Mouse (Mus musculus) Patski (cell line): ENCODE data around the gene Tmem50a. TPM values are rescaled to one million over a fixed set of nuclear protein-coding genes. Genes with fewer than 3 reads are reported as not detected.

Experiments used
- ATAC-seq: fragments of 100-300 bp; one replicate; pipeline ENCODE4 v1.8.0; 2021
- CTCF ChIA-PET: fragments of 350-600 bp; sonication (Branson Sonifier 250); formaldehyde crosslinking; loops from one replicate; lab custom pipeline; 2022; ENCODE audit warnings: inconsistent platforms; lab: Charles Lee
- POLR2A ChIA-PET: fragments of 350-600 bp; sonication (Branson Sonifier 250); formaldehyde crosslinking; loops from one replicate; lab custom pipeline; 2022; ENCODE audit warnings: antibody characterized with exemption, inconsistent platforms; lab: Charles Lee
- DNase-seq: peaks from one replicate; pipeline ENCODE4 v3.0.0-alpha.2; 2011; ENCODE audit warnings: low read depth, low spot score
- H3K27me3 ChIP-seq: fragments of 371-371 bp; one replicate; pipeline ENCODE4 v1.5.1; 2021
- CTCF ChIP-seq: fragments of 100-300 bp; IDR thresholded peaks from one replicate; pipeline ENCODE4 v1.5.1; 2021
- in situ Hi-C: fragments of 300-500 bp; cut with MboI; formaldehyde crosslinking; loops from 3 replicates; pipeline ENCODE4 v1.11.1; 2018; ENCODE audit warnings: low pct_unique_long_range_greater_than_20kb, mixed read lengths
- polyA plus RNA-seq: library from polyadenylated mRNA; unstranded; gene quantifications from one replicate; pipeline ENCODE4 v1.2.3, GENCODE M21; 2021

Gene Tmem50a
- polyA plus RNA-seq, 1 experiment from 2014 or later = 98.5 TPM

DNA sequence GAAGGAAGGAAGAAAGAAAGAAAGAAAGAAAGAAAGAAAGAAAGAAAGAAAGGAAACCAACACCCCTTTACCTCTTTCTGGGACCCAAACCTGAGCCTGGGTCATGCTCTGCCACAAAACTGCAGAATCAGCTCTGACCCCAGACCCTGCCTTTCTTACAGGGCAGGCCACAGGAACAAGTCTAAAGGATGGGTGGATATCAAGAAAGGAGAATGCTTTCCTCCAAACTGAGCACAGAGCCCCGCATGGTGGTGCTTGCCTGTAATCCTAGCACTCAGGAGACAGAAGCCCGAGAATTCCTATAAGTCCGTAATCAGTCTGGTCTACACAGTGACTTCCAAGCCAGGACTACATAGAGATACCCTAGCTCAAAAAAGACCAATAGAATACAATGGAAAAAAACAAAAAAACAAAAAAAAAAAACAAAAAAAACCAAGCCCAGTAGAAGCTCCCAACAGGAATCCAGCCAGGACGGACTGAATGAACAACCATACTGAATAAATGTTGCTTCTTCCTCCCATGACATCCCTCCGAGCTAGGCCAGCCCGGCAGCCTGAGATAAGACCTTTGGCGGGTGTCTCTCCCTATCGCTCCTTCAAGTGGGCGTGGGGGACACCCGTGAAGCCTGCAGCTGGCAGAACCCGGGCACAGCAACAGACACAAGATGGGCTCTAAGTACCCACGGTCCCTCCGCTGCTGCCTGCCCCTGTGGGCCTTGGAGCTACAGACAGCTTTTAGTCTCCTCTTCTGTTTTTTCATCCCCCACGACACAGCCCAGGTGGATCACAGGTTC lies 50.7 kb downstream of the Tmem50a start, which contains the start of gene Rhd:
Rhd (plus strand) TSS at position 600 of the 793 bp plus-strand sequence.
- CTCF ChIA-PET = no interaction called here
- DNase-seq (no peak), ATAC-seq (no peak)
- in situ Hi-C loops = no loop called here
- no peak for TF ChIP-seq CTCF
- POLR2A ChIA-PET = no interaction called here
- no peaks in the 10 kb centered on the region for H3K27me3 ChIP-seq

DNA sequence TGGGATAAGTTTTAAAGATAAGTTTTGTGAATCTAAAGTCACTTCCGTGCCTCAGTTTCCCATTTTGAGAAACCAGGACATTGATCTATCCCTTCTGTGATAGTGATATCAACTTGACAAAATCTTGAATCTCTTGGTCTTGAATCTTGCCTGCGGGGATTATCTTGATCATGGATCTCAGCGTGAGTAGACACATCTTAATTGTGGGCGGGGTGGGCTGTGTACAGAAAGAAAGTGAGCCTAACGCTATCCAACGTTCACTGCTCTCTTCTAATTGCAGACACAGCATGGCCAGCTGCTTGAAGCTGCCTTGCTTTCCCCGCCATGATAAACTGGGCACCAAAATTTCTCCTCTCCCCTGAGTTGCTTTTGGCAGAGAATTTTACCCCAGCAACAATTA lies 51.8 kb downstream of the Tmem50a start:
- in situ Hi-C loops = no loop called here
- no peak for TF ChIP-seq CTCF
- H3K27me3 ChIP-seq = no peaks in the 10 kb centered on the region
- no peak for DNase-seq
- CTCF ChIA-PET = no interaction called here
- no peak for ATAC-seq
- POLR2A ChIA-PET = no interaction called here

DNA sequence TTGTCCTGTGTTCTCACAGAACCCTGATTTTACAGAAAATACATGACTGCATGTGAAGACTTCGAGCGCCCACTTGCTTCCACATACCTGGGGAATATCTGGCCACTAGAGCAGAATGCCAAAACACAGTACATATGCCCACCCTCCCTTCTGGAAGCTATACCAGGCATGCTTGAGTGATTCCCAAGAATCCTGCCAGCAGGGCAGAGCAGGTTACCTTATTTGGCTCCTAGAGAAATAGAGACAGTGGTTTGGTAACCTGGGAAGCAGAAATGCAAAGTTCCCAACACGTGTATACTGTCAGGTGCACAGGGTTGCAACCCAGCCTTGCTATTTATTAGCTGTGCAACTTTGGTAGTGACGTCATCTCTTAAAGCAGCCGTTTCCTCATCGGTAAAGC lies 52.9 kb downstream of the Tmem50a start:
- CTCF ChIA-PET = no interaction called here
- H3K27me3 ChIP-seq = no peaks in the 10 kb centered on the region
- no peak for TF ChIP-seq CTCF
- DNase-seq (no peak), ATAC-seq (no peak)
- POLR2A ChIA-PET = no interaction called here
- in situ Hi-C loops = no loop called here

DNA sequence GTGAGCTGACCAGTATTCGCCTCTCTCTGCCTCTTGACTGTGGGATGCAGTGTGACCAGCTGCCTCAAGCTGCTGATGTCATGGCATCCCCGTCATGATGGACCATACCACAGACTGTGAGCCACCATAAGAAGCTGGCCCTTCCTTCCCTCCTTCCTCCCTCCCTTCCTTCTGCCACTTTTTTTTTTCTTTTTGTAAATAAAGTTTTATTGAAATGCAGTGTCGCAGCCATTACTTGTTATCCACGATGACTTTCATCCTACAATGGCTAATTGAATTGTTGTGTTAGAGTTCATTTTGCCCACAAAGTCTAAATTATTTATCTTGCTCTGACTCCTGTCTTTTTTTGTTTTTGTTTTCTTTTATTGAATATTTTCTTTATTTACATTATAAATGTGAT lies 56.3 kb downstream of the Tmem50a start:
- ATAC-seq (no peak), DNase-seq (no peak)
- in situ Hi-C loops = no loop called here
- ChIA-PET POLR2A (no interaction called here), CTCF (no interaction called here)
- TF ChIP-seq CTCF = no peak
- H3K27me3 ChIP-seq = no peaks in the 10 kb centered on the region

DNA sequence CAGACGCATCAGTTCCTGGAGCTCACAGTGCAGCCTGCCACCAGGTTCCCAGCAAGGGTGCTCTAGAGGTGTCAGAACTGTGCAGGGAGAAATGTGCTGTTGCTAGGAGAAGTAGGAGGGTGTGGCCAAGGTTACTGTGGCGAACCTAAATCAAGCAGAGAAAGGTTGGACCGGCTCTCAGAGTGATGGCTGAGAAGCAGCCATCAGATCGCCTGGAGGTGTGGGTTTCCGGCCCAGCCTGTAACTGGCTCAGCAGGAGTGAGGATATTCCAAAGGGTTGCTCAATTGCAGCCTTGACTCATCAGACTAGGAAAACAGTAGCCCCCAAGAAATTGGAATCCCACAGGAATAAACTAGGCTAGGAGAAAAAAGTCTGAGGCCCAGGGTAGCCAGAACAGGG lies 58.3 kb downstream of the Tmem50a start:
- ChIA-PET POLR2A (no interaction called here), CTCF (interaction anchor here (2.0 kb wide), 1 partner anchor 19 kb away, joined by 4 read pairs; no protein-coding TSS in a partner anchor)
- in situ Hi-C loops = no loop called here
- TF ChIP-seq CTCF = no peak
- ATAC-seq (no peak), DNase-seq (no peak)
- H3K27me3 ChIP-seq = no peaks in the 10 kb centered on the region

DNA sequence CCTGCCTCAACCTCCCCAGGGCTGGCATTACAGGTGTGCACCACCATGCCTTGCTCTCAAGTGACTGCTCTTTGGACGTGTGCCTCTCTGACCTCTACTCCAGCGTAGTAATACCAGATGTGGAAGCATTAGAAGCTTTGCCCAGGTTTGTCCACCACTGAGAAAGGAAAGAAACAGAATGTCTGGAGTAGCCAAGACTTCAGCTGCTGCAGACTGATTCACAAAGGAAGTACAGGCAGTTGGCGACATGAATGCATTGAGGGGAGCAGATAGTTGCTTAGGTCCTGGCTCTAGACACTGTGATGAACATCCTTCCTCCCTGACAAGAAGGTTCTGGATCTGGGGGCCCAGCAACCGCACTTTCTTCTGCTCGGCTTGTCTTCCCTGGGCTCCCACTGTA lies 58.8 kb downstream of the Tmem50a start:
- POLR2A ChIA-PET = no interaction called here
- CTCF ChIA-PET = interaction anchor here (2.0 kb wide), 1 partner anchor 19 kb away, joined by 4 read pairs; no protein-coding TSS in a partner anchor
- H3K27me3 ChIP-seq = no peaks in the 10 kb centered on the region
- DNase-seq = no peak
- no peak for TF ChIP-seq CTCF
- in situ Hi-C loops = no loop called here
- ATAC-seq = no peak

DNA sequence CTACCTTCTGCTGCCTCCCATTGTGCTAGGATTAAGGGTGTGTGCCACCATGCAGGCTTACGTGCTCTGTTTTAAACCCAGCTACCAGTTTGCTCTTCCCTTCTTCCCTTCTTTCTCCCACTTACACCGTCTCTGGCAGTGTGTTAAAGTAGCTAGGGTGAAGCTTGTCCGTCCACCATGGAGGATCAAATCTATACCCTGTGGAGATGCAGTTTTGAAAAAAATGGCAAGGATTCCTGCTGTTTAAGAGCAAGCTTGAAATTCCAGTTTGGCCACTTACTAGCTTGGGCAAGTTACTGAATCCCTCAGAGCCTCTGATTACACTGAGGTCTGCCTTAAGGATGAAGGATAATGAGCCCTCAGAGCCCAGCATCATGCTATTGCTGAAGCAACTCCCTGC lies 59.5 kb downstream of the Tmem50a start:
- POLR2A ChIA-PET = no interaction called here
- ATAC-seq = no peak
- CTCF ChIA-PET = interaction anchor here (2.0 kb wide), 1 partner anchor 18 kb away, joined by 4 read pairs; no protein-coding TSS in a partner anchor
- in situ Hi-C loops = no loop called here
- no peak for TF ChIP-seq CTCF
- no peaks in the 10 kb centered on the region for H3K27me3 ChIP-seq
- DNase-seq = no peak

DNA sequence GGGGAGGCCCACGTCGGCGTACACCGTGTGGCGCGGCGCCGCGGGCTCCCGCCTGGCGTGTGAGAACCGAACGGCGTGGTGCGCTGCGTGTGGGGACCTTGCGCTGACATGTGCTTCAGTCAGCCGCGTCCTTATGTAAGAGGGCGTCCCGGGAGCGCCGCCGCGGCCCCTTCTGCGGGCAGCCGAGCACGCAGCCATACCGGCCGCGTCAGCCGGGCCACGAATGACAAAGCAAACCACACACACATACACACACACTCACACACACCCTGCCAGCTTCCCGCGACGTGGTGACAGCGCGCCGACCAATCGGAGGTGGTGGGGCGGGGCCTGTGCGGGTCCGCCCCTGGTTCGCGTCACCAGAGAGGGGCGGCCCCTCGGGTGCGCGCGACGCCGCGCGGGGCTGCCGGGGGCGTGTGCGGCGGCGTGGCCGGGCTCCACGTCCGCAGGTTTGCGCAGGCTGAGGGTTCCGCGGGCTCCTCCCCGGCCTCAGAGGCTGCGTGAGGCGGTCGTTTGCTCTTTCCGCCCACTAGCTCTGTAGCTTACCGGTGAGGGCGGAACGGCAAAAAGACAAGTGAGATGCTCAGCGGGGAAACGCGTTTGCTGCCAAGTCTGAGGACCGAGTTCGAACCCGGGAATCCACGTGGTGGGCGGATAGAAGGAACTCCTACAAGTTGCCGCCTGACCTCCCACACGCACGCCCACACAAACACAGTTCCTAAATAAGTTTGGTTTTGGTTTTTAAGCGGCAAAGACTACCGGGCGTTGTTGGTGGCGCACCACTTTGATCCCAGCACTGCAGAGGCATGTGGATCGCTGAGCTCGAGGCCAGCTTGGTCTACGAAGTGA lies 61.0 kb downstream of the Tmem50a start:
- no peak for TF ChIP-seq CTCF
- CTCF ChIA-PET = no interaction called here
- no peaks in the 10 kb centered on the region for H3K27me3 ChIP-seq
- peak; percentile 61 for ATAC-seq
- POLR2A ChIA-PET = interaction anchor here (1.7 kb wide), 1 partner anchor 40 kb away, joined by 3 read pairs; no protein-coding TSS in a partner anchor
- peak; percentile 42 for DNase-seq
- in situ Hi-C loops = no loop called here

DNA sequence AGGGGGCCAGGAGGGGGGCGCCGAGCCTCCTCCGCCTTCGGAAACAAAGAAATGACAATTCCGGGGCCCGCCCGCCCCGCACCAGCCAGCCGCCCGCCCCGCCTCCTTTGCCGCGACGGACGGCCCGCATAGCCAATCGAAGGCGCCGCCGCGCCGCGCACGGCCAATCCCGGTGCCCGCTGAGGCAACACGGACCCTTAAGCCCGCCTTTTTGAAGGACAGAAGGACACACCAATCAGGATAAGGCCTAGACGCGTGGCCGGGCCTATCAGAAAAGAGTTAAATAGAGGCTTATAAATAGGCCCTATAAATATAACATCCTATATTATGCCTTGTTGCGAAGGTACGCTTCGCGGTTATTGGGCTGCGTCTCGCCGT lies 61.6 kb downstream of the Tmem50a start, which contains the start of gene Maco1:
Maco1 (minus strand) TSS at position 87 of the 378 bp plus-strand sequence.
- in situ Hi-C loops = no loop called here
- DNase-seq (peak; percentile 94), ATAC-seq (peak; percentile 92)
- ChIA-PET POLR2A (interaction anchor here (1.7 kb wide), 1 partner anchor 39 kb away, joined by 3 read pairs; no protein-coding TSS in a partner anchor), CTCF (no interaction called here)
- no peak for TF ChIP-seq CTCF
- no peaks in the 10 kb centered on the region for H3K27me3 ChIP-seq

DNA sequence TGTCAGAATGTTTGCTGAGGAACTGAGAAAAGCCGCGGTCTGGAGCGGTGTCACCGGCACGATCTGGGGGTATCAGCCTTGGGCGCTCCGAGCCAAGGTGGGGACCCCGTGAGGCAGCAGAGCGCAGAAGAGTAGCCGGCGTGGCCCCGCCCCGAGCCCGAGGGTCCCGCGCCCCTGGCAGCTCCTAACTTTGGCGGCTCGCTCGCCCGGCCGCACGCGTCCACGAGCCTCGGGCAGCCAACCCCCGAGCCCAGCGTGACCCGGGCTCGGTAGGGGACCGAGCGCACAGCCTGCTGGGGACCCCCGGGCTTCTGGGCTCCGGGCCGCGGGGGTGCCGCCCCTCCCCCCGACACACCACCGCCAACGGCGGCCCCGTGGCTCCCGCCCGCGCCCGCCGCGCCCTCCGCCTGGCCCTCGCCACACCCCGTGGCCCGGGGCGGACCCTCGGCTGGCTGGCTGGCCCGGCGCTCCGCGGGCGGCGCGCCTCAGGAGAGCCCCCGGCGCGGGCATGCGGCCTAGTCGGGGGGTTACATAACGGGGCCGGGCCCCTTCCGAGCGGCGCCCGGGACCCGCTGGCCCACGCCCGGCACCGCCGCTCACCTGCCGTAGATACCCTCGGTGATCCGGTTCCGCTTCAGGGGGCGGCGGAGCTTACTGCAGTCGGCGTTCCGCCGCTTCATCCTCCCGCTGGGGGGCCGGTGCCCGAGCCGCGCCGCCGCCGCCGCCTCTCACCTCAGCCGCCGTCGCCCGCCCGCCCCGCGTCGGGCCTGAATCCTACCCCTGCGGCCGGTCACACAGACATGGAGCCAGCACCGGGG lies 62.2 kb downstream of the Tmem50a start:
- POLR2A ChIA-PET = interaction anchor here (0.7 to 1.7 kb wide), 2 partner anchors 9 to 38 kb away, joined by 3 read pairs; no protein-coding TSS in a partner anchor

More for the DNA sequence above, 62.2 kb downstream of the Tmem50a start:
- ATAC-seq = no peak
- no peak for DNase-seq
- H3K27me3 ChIP-seq = no peaks in the 10 kb centered on the region
- no peak for TF ChIP-seq CTCF
- in situ Hi-C loops = no loop called here
- CTCF ChIA-PET = no interaction called here
